Mouse (Mus musculus) megakaryocyte, embryonic 14.5 days (primary cell): ENCODE data around the gene Stau1.

Experiments used
- FLI1 ChIP-seq: IDR thresholded peaks from 2 replicates; pipeline ENCODE4 v1.6.1; 2012; ENCODE audit warnings: low read length, inconsistent platforms, mixed read lengths
- GATA1 ChIP-seq: IDR thresholded peaks from 3 replicates; pipeline ENCODE4 v1.6.1; 2012; ENCODE audit warnings: mixed read lengths, low read length, inconsistent platforms, borderline replicate concordance

GRCm38 (mm10) chr2:167014702-167015381 is 18.7 kb upstream of the Stau1 start, which contains the start of gene Ddx27:
- TF ChIP-seq FLI1 (peak; percentile 76), GATA1 (no peak)
